Mouse (Mus musculus) G1E (cell line): ENCODE measurements around the gene Ncbp2. TPM values are rescaled to one million over a fixed set of nuclear protein-coding genes. Genes with fewer than 3 reads are reported as not detected.
A peak's percentile ranks its signal among the peaks of the same experiment; 100 is the strongest.

ENCODE experiments used
- ATAC-seq: 2 replicates; pipeline ENCODE4 v1.8.0; 2016; ENCODE audit warnings: mild to moderate bottlenecking; ENCODE audit not compliant: insufficient number of reproducible peaks, poor library complexity, low FRiP score, severe bottlenecking; ENCODE audit errors: extremely low read depth
- DNase-seq: peaks from one replicate; pipeline ENCODE4 v3.0.0; 2012; ENCODE audit warnings: low spot score
- H3K27me3 ChIP-seq: 2 replicates; pipeline ENCODE4 v1.6.1; 2012; ENCODE audit warnings: mild to moderate bottlenecking, low read length, inconsistent platforms; ENCODE audit not compliant: insufficient read depth
- H3K36me3 ChIP-seq: replicated peaks from 2 replicates; pipeline ENCODE3; 2012; ENCODE audit warnings: mild to moderate bottlenecking, inconsistent platforms
- H3K4me1 ChIP-seq: 2 replicates; pipeline ENCODE4 v1.6.1; 2012; ENCODE audit warnings: low read depth, low read length, inconsistent platforms, mixed read lengths; ENCODE audit not compliant: insufficient read depth
- H3K4me3 ChIP-seq: 2 replicates; pipeline ENCODE4 v1.5.1; 2012; ENCODE audit warnings: low read depth, mild to moderate bottlenecking, inconsistent platforms, low read length, moderate library complexity, mixed read lengths
- H3K9me3 ChIP-seq: replicated peaks from 2 replicates; pipeline ENCODE4 v1.6.1; 2012; ENCODE audit warnings: inconsistent platforms
- CTCF ChIP-seq: IDR thresholded peaks from 2 replicates; pipeline ENCODE4 v1.5.1; 2012; ENCODE audit warnings: low read depth, low read length, inconsistent platforms, mixed read lengths
- GATA1 ChIP-seq: IDR thresholded peaks from 2 replicates; pipeline ENCODE4 v1.6.1; 2012; ENCODE audit warnings: borderline replicate concordance, low read length, inconsistent platforms, mixed read lengths
- GATA2 ChIP-seq: IDR thresholded peaks from 2 replicates; pipeline ENCODE4 v1.6.1; 2012; ENCODE audit warnings: low read depth, low read length, inconsistent platforms, borderline replicate concordance
- POLR2AphosphoS5 ChIP-seq: IDR thresholded peaks from 2 replicates; pipeline ENCODE4 v1.6.1; 2012; ENCODE audit warnings: low read depth, low read length, inconsistent platforms; ENCODE audit not compliant: insufficient replicate concordance
- TAL1 ChIP-seq: conservative IDR thresholded peaks from 2 replicates; pipeline ENCODE4 v1.6.1; 2012; ENCODE audit warnings: low read depth, low read length, inconsistent platforms, mixed read lengths
- polyA plus RNA-seq: library from polyadenylated mRNA; stranded (reverse); fragments of >175 nt; gene quantifications from 2 replicates; pipeline ENCODE4 v1.2.3, GENCODE M21; 2012
- total RNA-seq, 2 experiments: library from RNA; stranded (forward) in 1 of 2; stranded (reverse) in 1 of 2; fragments of 200-1000 nt in 1 of 2; fragments of >200 nt in 1 of 2; fragmentation: Nextera tagmentation in 1 of 2; gene quantifications; 2 replicates each; pipeline ENCODE4 v1.2.3; 2014 to 2017

Ncbp2 gene
- total and polyA plus RNA-seq, 3 experiments: 33.9 to 102 (median 64.4) TPM

- Histone ChIP-seq H3K9me3 (no peaks in the 10 kb centered on the region), H3K4me1 (peaks cover 9% of the 10 kb centered on the region), H3K27me3 (peaks cover 49% of the 10 kb centered on the region), H3K36me3 (no peaks in the 10 kb centered on the region), H3K4me3 (peak within 1 kb of the TSS; percentile 42; the same call in 1 of the 2 replicates)
- TF ChIP-seq POLR2AphosphoS5: no peak
- no peak for TF ChIP-seq GATA2
- no peak for TF ChIP-seq TAL1
- TF ChIP-seq GATA1: no peak
- TF ChIP-seq CTCF: no peak
- no peak for DNase-seq
- ATAC-seq: no peak
Measured at GRCm38 (mm10) chr16:31933751-31934549, 14.4 kb upstream of the Ncbp2 start, which contains the start of gene Pigz. Gene Pigz, plus strand, starts transcription at chr16:31933851.

GRCm38 (mm10) chr16:31934550-31935010, 13.7 kb upstream of the Ncbp2 start:
- TF ChIP-seq GATA1 (no peak), GATA2 (no peak), TAL1 (no peak), POLR2AphosphoS5 (no peak), CTCF (no peak)
- H3K4me1 ChIP-seq: peaks cover 9% of the 10 kb centered on the region
- H3K36me3 ChIP-seq: no peaks in the 10 kb centered on the region
- peaks cover 47% of the 10 kb centered on the region for H3K27me3 ChIP-seq
- no peaks in the 10 kb centered on the region for H3K9me3 ChIP-seq
- no peak for ATAC-seq
- no peak for DNase-seq
- no peak overlapping the region for H3K4me3 ChIP-seq

GRCm38 (mm10) chr16:31935091-31935979, 13.0 kb upstream of the Ncbp2 start:
- ATAC-seq (no peak), DNase-seq (no peak)
- Histone ChIP-seq H3K4me3 (no peak overlapping the region), H3K27me3 (peaks cover 39% of the 10 kb centered on the region), H3K4me1 (peaks cover 13% of the 10 kb centered on the region), H3K36me3 (no peaks in the 10 kb centered on the region), H3K9me3 (no peaks in the 10 kb centered on the region)
- no peak for TF ChIP-seq CTCF

GRCm38 (mm10) chr16:31936568-31936967, 11.7 kb upstream of the Ncbp2 start:
- no peak for TF ChIP-seq GATA1
- DNase-seq (no peak), ATAC-seq (no peak)
- H3K4me3 ChIP-seq: no peak overlapping the region
- H3K9me3 ChIP-seq: no peaks in the 10 kb centered on the region
- H3K4me1 ChIP-seq: peaks cover 21% of the 10 kb centered on the region
- peaks cover 29% of the 10 kb centered on the region for H3K27me3 ChIP-seq
- H3K36me3 ChIP-seq: no peaks in the 10 kb centered on the region

GRCm38 (mm10) chr16:31938856-31939255, 9.5 kb upstream of the Ncbp2 start:
- H3K9me3 ChIP-seq: no peaks in the 10 kb centered on the region
- H3K4me1 ChIP-seq: peaks cover 26% of the 10 kb centered on the region
- no peak for TF ChIP-seq POLR2AphosphoS5
- TF ChIP-seq TAL1: no peak
- no peak for TF ChIP-seq CTCF
- TF ChIP-seq GATA1: no peak
- TF ChIP-seq GATA2: no peak
- H3K4me3 ChIP-seq: no peak overlapping the region
- ATAC-seq: no peak
- H3K27me3 ChIP-seq: peaks cover 16% of the 10 kb centered on the region
- peaks cover 12% of the 10 kb centered on the region for H3K36me3 ChIP-seq
- no peak for DNase-seq

- Histone ChIP-seq H3K27me3 (peaks cover 6% of the 10 kb centered on the region), H3K4me3 (peak overlapping the region; percentile 21; the same call in 1 of the 2 replicates), H3K9me3 (no peaks in the 10 kb centered on the region), H3K4me1 (peaks cover 42% of the 10 kb centered on the region), H3K36me3 (peaks cover 29% of the 10 kb centered on the region)
- peak; percentile 34; the same call in 1 of the 2 replicates for ATAC-seq
- DNase-seq: peak; percentile 61
- TF ChIP-seq POLR2AphosphoS5: no peak
- no peak for TF ChIP-seq GATA2
- TF ChIP-seq CTCF: no peak
- TF ChIP-seq GATA1: no peak
- TF ChIP-seq TAL1: no peak
Measured at GRCm38 (mm10) chr16:31940586-31940985, 7.7 kb upstream of the Ncbp2 start.
